Mouse (Mus musculus) MEL (cell line): ENCODE measurements around the gene Lmbrd2. TPM values are rescaled to one million over a fixed set of nuclear protein-coding genes. Genes with fewer than 3 reads are reported as not detected.

Experiments
- DNase-seq: peaks from one replicate; pipeline ENCODE4 v3.0.0; 2011; ENCODE audit warnings: low read depth, low spot score
- H3K27ac ChIP-seq: 2 replicates; pipeline ENCODE4 v1.5.1; 2012; ENCODE audit warnings: low read depth, mild to moderate bottlenecking, control low read depth, low read length, moderate library complexity; ENCODE audit not compliant: control insufficient read depth
- H3K27me3 ChIP-seq, 2 experiments: fragments of 150-350 bp in 1 of 2; sonication (generic) in 1 of 2; 2 replicates each; pipeline ENCODE4 v1.6.1; 2012; ENCODE audit warnings: low read length in 2 of 2, mild to moderate bottlenecking in 2 of 2, improper control_type of control experiment in 1 of 2, moderate library complexity in 1 of 2; ENCODE audit not compliant: insufficient read depth in 2 of 2, control insufficient read depth in 1 of 2
- H3K36me3 ChIP-seq, 2 experiments: 2 replicates each; pipeline ENCODE4 v1.6.1; 2012 to 2014; ENCODE audit warnings: low read length in 2 of 2, improper control_type of control experiment in 1 of 2, inconsistent platforms in 1 of 2, mild to moderate bottlenecking in 1 of 2; ENCODE audit not compliant: insufficient read depth in 2 of 2, control insufficient read depth in 1 of 2
- H3K4me1 ChIP-seq, 2 experiments: fragments of 150-350 bp in 1 of 2; sonication (generic) in 1 of 2; 2 replicates each; pipeline ENCODE4 v1.6.1; 2012; ENCODE audit warnings: low read length in 2 of 2, improper control_type of control experiment in 1 of 2, mild to moderate bottlenecking in 1 of 2; ENCODE audit not compliant: insufficient read depth in 2 of 2, control insufficient read depth in 1 of 2
- H3K4me3 ChIP-seq, 2 experiments: fragments of 150-350 bp in 1 of 2; sonication (generic) in 1 of 2; 2 replicates each; pipeline ENCODE4 v1.5.1; 2012; ENCODE audit warnings: low read depth in 2 of 2, low read length in 2 of 2, mild to moderate bottlenecking in 2 of 2, moderate library complexity in 2 of 2, control low read depth in 1 of 2, improper control_type of control experiment in 1 of 2; ENCODE audit not compliant: control insufficient read depth in 1 of 2, insufficient read depth in 1 of 2
- H3K79me2 ChIP-seq: 2 replicates; pipeline ENCODE4 v1.6.1; 2012; ENCODE audit warnings: mild to moderate bottlenecking, low read length, moderate library complexity; ENCODE audit not compliant: control insufficient read depth, poor library complexity, insufficient read depth
- H3K9ac ChIP-seq: 2 replicates; pipeline ENCODE4 v1.6.1; 2012; ENCODE audit warnings: low read depth, mild to moderate bottlenecking, control low read depth, low read length, moderate library complexity; ENCODE audit not compliant: control insufficient read depth, poor library complexity, severe bottlenecking
- H3K9me3 ChIP-seq: fragments of 150-350 bp; sonication (generic); replicated peaks from 2 replicates; pipeline ENCODE4 v1.6.1; 2012; ENCODE audit warnings: mild to moderate bottlenecking, low read length, improper control_type of control experiment, moderate library complexity; ENCODE audit not compliant: insufficient read depth
- CHD2 ChIP-seq: IDR thresholded peaks from 2 replicates; pipeline ENCODE4 v1.6.1; 2011; ENCODE audit warnings: low read length, improper control_type of control experiment
- E2F4 ChIP-seq: IDR thresholded peaks from 2 replicates; pipeline ENCODE4 v1.6.1; 2011; ENCODE audit warnings: low read depth, low read length, improper control_type of control experiment, borderline replicate concordance
- GABPA ChIP-seq: IDR thresholded peaks from 2 replicates; pipeline ENCODE4 v1.6.1; 2012; ENCODE audit warnings: low read depth, mild to moderate bottlenecking, inconsistent platforms, low read length, improper control_type of control experiment, moderate library complexity
- GATA1 ChIP-seq: IDR thresholded peaks from 2 replicates; pipeline ENCODE4 v1.6.1; 2011; ENCODE audit warnings: low read depth, low read length, improper control_type of control experiment
- HCFC1 ChIP-seq: IDR thresholded peaks from 2 replicates; pipeline ENCODE4 v1.6.1; 2012; ENCODE audit warnings: low read depth, mild to moderate bottlenecking, inconsistent platforms, low read length, improper control_type of control experiment, moderate library complexity
- JUND ChIP-seq: IDR thresholded peaks from 2 replicates; pipeline ENCODE4 v1.6.1; 2011; ENCODE audit warnings: low read depth, mild to moderate bottlenecking, improper control_type of control experiment, low read length
- KAT2A ChIP-seq: conservative IDR thresholded peaks from 2 replicates; pipeline ENCODE4 v1.6.1; 2012; ENCODE audit warnings: low read depth, low read length, improper control_type of control experiment, inconsistent platforms
- MAFK ChIP-seq: IDR thresholded peaks from 2 replicates; pipeline ENCODE4 v1.6.1; 2011; ENCODE audit warnings: low read depth, mild to moderate bottlenecking, low read length, improper control_type of control experiment, borderline replicate concordance
- MAZ ChIP-seq: IDR thresholded peaks from 2 replicates; pipeline ENCODE4 v1.6.1; 2012; ENCODE audit warnings: low read depth, mild to moderate bottlenecking, inconsistent platforms, low read length, improper control_type of control experiment
- MYB ChIP-seq: IDR thresholded peaks from 2 replicates; pipeline ENCODE4 v1.6.1; 2011; ENCODE audit warnings: mild to moderate bottlenecking, low read depth, low read length, improper control_type of control experiment
- MYC ChIP-seq: IDR thresholded peaks from 2 replicates; pipeline ENCODE4 v1.6.1; 2011; ENCODE audit warnings: low read depth, mild to moderate bottlenecking, low read length, improper control_type of control experiment, moderate library complexity
- NELFE ChIP-seq: IDR thresholded peaks from 2 replicates; pipeline ENCODE4 v1.6.1; 2011; ENCODE audit warnings: low read depth, low read length, improper control_type of control experiment
- NRF1 ChIP-seq: IDR thresholded peaks from 2 replicates; pipeline ENCODE4 v1.6.1; 2014; ENCODE audit warnings: low read depth, mild to moderate bottlenecking, inconsistent platforms, low read length, improper control_type of control experiment, moderate library complexity; ENCODE audit not compliant: poor library complexity, insufficient read depth, severe bottlenecking
- SMC3 ChIP-seq: IDR thresholded peaks from 2 replicates; pipeline ENCODE4 v1.6.1; 2011; ENCODE audit warnings: low read depth, low read length, improper control_type of control experiment
- TBP ChIP-seq: IDR thresholded peaks from 2 replicates; pipeline ENCODE4 v1.8.0; 2011; ENCODE audit warnings: low read depth, low read length, improper control_type of control experiment
- TCF12 ChIP-seq: IDR thresholded peaks from 2 replicates; pipeline ENCODE4 v1.6.1; 2014; ENCODE audit warnings: low read depth, mild to moderate bottlenecking, inconsistent platforms, low read length, improper control_type of control experiment, moderate library complexity
- USF1 ChIP-seq: IDR thresholded peaks from 2 replicates; pipeline ENCODE4 v1.6.1; 2014; ENCODE audit warnings: low read depth, mild to moderate bottlenecking, inconsistent platforms, low read length, improper control_type of control experiment, moderate library complexity
- USF2 ChIP-seq, 2 experiments: IDR thresholded peaks; 2 replicates each; pipeline ENCODE4 v1.6.1; 2011 to 2012; ENCODE audit warnings: improper control_type of control experiment in 2 of 2, low read length in 2 of 2, borderline replicate concordance in 1 of 2, inconsistent platforms in 1 of 2, low read depth in 1 of 2, mild to moderate bottlenecking in 1 of 2; ENCODE audit not compliant: insufficient read depth in 1 of 2
- ZC3H11A ChIP-seq: IDR thresholded peaks from 2 replicates; pipeline ENCODE4 v1.6.1; 2012; ENCODE audit warnings: low read depth, mild to moderate bottlenecking, inconsistent platforms, low read length, improper control_type of control experiment
- ZKSCAN1 ChIP-seq: IDR thresholded peaks from 2 replicates; pipeline ENCODE4 v1.6.1; 2012; ENCODE audit warnings: low read depth, mild to moderate bottlenecking, inconsistent platforms, low read length, improper control_type of control experiment, moderate library complexity
- ZNF384 ChIP-seq: IDR thresholded peaks from 2 replicates; pipeline ENCODE4 v1.6.1; 2012; ENCODE audit warnings: low read depth, mild to moderate bottlenecking, inconsistent platforms, low read length, improper control_type of control experiment
- polyA plus RNA-seq, 2 experiments: library from polyadenylated mRNA; stranded (reverse) in 1 of 2; unstranded in 1 of 2; fragments of >175 nt in 1 of 2; fragments of >200 nt in 1 of 2; gene quantifications; 2 replicates each; pipeline versions ENCODE4 v1.2.1 to v1.2.4; 2012; ENCODE audit warnings: low replicate concordance in 2 of 2, low read depth in 1 of 2; ENCODE audit not compliant: insufficient read length in 2 of 2, insufficient read depth in 1 of 2, missing spikeins in 1 of 2
- total RNA-seq: library from RNA; depleted of rRNA; stranded (reverse); fragments of 300-350 nt; gene quantifications from 2 replicates; pipeline ENCODE4 v1.2.3, GENCODE M21; 2012

Lmbrd2 gene
- total and polyA plus RNA-seq, 3 experiments, result 7.9 to 62.9 (median 8.2) TPM

GRCm38 (mm10) chr15:9111648-9112047 is 28.7 kb upstream of the Lmbrd2 start:
- Histone ChIP-seq H3K79me2 (no peaks in the 10 kb centered on the region), H3K9me3 (no peaks in the 10 kb centered on the region), H3K36me3 (peaks cover 0 to 53% of the 10 kb centered on the region in 2 experiments; a peak in 2 of 4 replicates), H3K4me1 (no peaks in the 10 kb centered on the region), H3K4me3 (no peak overlapping the region), H3K27ac (no peak overlapping the region), H3K9ac (no peak overlapping the region), H3K27me3 (no peaks in the 10 kb centered on the region)
- TF ChIP-seq MYB (0 out of 2 replicates have a peak, but pooled peaks have one; percentile 17), MAZ (no peak)
- DNase-seq, result no peak

- DNase-seq, result no peak
- Histone ChIP-seq H3K9ac (no peak overlapping the region), H3K4me1 (no peaks in the 10 kb centered on the region; a peak in 1 of 4 replicates), H3K9me3 (no peaks in the 10 kb centered on the region), H3K4me3 (no peak overlapping the region), H3K79me2 (no peaks in the 10 kb centered on the region), H3K27ac (no peak overlapping the region), H3K27me3 (no peaks in the 10 kb centered on the region), H3K36me3 (peaks cover 0 to 44% of the 10 kb centered on the region in 2 experiments; a peak in 3 of 4 replicates)
- no peak for TF ChIP-seq ZKSCAN1
- no peak for TF ChIP-seq E2F4
- TF ChIP-seq JUND, result no peak
- TF ChIP-seq HCFC1, result no peak
- no peak for TF ChIP-seq ZNF384
- no peak for TF ChIP-seq KAT2A
- no peak for TF ChIP-seq MAFK
- TF ChIP-seq TBP, result no peak
- no peak for TF ChIP-seq SMC3
- no peak for TF ChIP-seq NRF1
- no peak for TF ChIP-seq GABPA
- no peak for TF ChIP-seq TCF12
- TF ChIP-seq MAZ, result no peak
- TF ChIP-seq ZC3H11A, result no peak
- no peak for TF ChIP-seq NELFE
- no peak for TF ChIP-seq MYC
- TF ChIP-seq GATA1, result no peak
- no peak for TF ChIP-seq CHD2
- no peak for TF ChIP-seq USF2 (IDR thresholded peaks at IDR 0.05; ENCODE audit: borderline replicate concordance in 1 of 2, insufficient read depth in 1 of 2, low read depth in 1 of 2, low read length in 2 of 2)
- no peak for TF ChIP-seq USF1
Observed at GRCm38 (mm10) chr15:9113556-9113955, 26.8 kb upstream of the Lmbrd2 start.
